Mouse (Mus musculus): ENCODE measurements around the gene D130043K22Rik. TPM values are rescaled to one million over a fixed set of nuclear protein-coding genes. Genes with fewer than 3 reads are reported as not detected.

D130043K22Rik gene
- polyA plus RNA-seq, 1 experiment = not detected

- Histone ChIP-seq H3K27ac (ENCODE audit: control insufficient read depth, insufficient read depth, low read depth, low read length, poor library complexity) (no peak overlapping the region), H3K4me3 (replicated peaks; ENCODE audit: control insufficient read depth, low read depth, low read length) (no peak overlapping the region), H3K4me1 (ENCODE audit: control insufficient read depth, insufficient read depth, low read length) (no peaks in the 10 kb centered on the region)
- 81% methylated on average over 3 of the region's 3 CpGs for WGBS
- TF ChIP-seq CTCF (IDR thresholded peaks at IDR 0.05; ENCODE audit: control insufficient read depth, insufficient read depth, low read length) (no peak), POLR2A (IDR thresholded peaks at IDR 0.05; ENCODE audit: borderline replicate concordance, control insufficient read depth, low read depth, low read length) (no peak)
Measured at GRCm38 (mm10) chr13:24892516-24892915, 47.6 kb downstream of the D130043K22Rik start.

DNA sequence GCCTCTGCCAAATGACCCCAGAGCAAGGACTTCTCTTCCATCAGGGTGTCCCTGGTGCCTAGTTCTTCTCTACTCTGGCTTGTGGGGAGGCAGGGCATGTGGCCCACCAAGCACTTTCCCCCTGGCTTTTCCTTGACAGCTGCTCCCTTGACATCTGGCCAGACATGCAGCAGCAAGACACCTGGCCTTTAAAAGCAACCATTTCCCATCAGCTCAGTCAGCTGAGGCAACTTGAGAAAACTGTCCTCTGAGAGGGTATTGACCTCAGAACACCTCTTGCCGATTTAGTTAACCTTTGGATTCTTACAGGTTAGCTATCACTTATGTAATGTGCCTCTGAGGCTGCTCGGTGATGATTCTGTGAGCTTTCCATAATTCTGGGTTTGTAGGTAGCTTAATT lies 48.9 kb downstream of the D130043K22Rik start:
- Histone ChIP-seq H3K27ac (ENCODE audit: control insufficient read depth, insufficient read depth, low read depth, low read length, poor library complexity) (no peak overlapping the region), H3K4me3 (replicated peaks; ENCODE audit: control insufficient read depth, low read depth, low read length) (no peak overlapping the region), H3K4me1 (ENCODE audit: control insufficient read depth, insufficient read depth, low read length) (no peaks in the 10 kb centered on the region)
- WGBS = 72% methylated on average over 2 of the region's 2 CpGs
- no peak for TF ChIP-seq CTCF (IDR thresholded peaks at IDR 0.05; ENCODE audit: control insufficient read depth, insufficient read depth, low read length)
- TF ChIP-seq POLR2A (IDR thresholded peaks at IDR 0.05; ENCODE audit: borderline replicate concordance, control insufficient read depth, low read depth, low read length) = no peak

DNA sequence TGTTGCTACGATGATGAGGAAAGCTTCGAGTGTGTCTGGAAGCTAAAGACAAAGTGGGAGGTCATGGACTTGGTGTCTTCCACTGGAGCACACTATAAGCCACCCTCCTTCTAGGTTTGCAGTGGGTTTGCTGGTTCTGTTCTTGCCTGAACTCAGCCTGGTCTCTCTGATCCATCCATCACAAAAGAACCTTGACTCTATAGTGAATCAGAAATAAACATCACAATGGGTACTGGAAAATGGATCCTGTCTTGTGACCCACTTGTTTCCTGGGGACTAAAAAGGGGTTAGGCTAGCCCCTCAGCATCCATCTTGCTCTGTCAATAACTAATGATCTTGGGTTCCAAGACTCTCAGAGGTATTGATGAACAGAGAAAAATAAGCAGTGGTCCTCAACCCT lies 57.0 kb downstream of the D130043K22Rik start:
- H3K4me1 ChIP-seq (ENCODE audit: control insufficient read depth, insufficient read depth, low read length) = no peaks in the 10 kb centered on the region
- 83% methylated on average over 2 of the region's 2 CpGs for WGBS
- TF ChIP-seq CTCF (IDR thresholded peaks at IDR 0.05; ENCODE audit: control insufficient read depth, insufficient read depth, low read length) = no peak
- TF ChIP-seq POLR2A (IDR thresholded peaks at IDR 0.05; ENCODE audit: borderline replicate concordance, control insufficient read depth, low read depth, low read length) = no peak

DNA sequence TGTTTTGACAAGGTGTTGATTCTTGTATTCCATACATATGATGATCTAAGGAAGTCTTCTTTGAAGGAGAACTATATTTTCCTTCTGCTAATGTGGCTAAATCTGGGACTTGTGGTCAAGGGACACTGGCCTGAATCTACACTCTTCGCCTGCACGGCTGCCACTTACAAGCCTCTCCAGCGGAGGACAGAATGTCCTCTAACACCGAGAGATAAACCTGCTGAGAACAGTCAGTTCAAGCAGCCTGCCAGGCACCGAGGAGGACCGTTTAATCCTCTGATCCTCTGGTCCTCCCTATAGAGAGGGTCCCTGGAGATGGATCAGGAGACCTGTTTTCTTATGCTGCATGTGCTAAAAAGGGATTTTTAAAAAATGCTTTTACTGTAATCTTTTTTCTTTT lies 58.5 kb downstream of the D130043K22Rik start:
- Histone ChIP-seq H3K4me1 (ENCODE audit: control insufficient read depth, insufficient read depth, low read length) (no peaks in the 10 kb centered on the region), H3K4me3 (replicated peaks; ENCODE audit: control insufficient read depth, low read depth, low read length) (no peak overlapping the region), H3K27ac (ENCODE audit: control insufficient read depth, insufficient read depth, low read depth, low read length, poor library complexity) (no peak overlapping the region)
- WGBS = 72% methylated on average over 6 of the region's 6 CpGs
- no peak for TF ChIP-seq POLR2A (IDR thresholded peaks at IDR 0.05; ENCODE audit: borderline replicate concordance, control insufficient read depth, low read depth, low read length)
- TF ChIP-seq CTCF (IDR thresholded peaks at IDR 0.05; ENCODE audit: control insufficient read depth, insufficient read depth, low read length) = no peak

More for the DNA sequence above, 57.0 kb downstream of the D130043K22Rik start:
- Histone ChIP-seq H3K4me3 (replicated peaks; ENCODE audit: control insufficient read depth, low read depth, low read length) (no peak overlapping the region), H3K27ac (ENCODE audit: control insufficient read depth, insufficient read depth, low read depth, low read length, poor library complexity) (no peak overlapping the region)

- Histone ChIP-seq H3K4me1 (ENCODE audit: control insufficient read depth, insufficient read depth, low read length) (no peaks in the 10 kb centered on the region), H3K4me3 (replicated peaks; ENCODE audit: control insufficient read depth, low read depth, low read length) (no peak overlapping the region), H3K27ac (ENCODE audit: control insufficient read depth, insufficient read depth, low read depth, low read length, poor library complexity) (no peak overlapping the region)
- TF ChIP-seq CTCF (IDR thresholded peaks at IDR 0.05; ENCODE audit: control insufficient read depth, insufficient read depth, low read length) = no peak
- TF ChIP-seq POLR2A (IDR thresholded peaks at IDR 0.05; ENCODE audit: borderline replicate concordance, control insufficient read depth, low read depth, low read length) = no peak
- 80% methylated on average over 12 of the region's 12 CpGs for WGBS
Measured at GRCm38 (mm10) chr13:24905422-24905821, 60.5 kb downstream of the D130043K22Rik start.

GRCm38 (mm10) chr13:24906831-24907570 lies 62.1 kb downstream of the D130043K22Rik start:
- 81% methylated on average over 11 of the region's 11 CpGs for WGBS
- Histone ChIP-seq H3K4me3 (replicated peaks; ENCODE audit: control insufficient read depth, low read depth, low read length) (no peak overlapping the region), H3K4me1 (ENCODE audit: control insufficient read depth, insufficient read depth, low read length) (no peaks in the 10 kb centered on the region), H3K27ac (ENCODE audit: control insufficient read depth, insufficient read depth, low read depth, low read length, poor library complexity) (no peak overlapping the region)
- TF ChIP-seq CTCF (IDR thresholded peaks at IDR 0.05; ENCODE audit: control insufficient read depth, insufficient read depth, low read length) = no peak
- TF ChIP-seq POLR2A (IDR thresholded peaks at IDR 0.05; ENCODE audit: borderline replicate concordance, control insufficient read depth, low read depth, low read length) = no peak

DNA sequence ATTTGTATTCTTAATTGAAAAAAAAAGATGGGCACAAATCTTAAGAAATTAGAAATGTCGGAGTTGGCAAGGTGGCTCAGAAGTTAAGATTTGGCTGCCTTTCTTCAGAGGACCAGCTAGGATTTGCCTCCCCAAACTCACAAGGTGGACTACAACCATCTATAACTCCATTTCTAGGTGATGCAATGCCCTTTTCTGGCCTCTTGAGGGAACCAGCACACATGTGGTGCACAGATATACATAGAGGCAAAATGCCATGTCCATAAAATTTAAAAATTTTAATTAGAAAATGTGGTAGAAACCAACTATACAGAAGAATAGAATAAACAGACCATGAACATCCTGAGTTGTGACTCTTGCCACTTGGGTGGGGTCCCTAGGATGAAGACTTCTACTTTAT lies 64.2 kb downstream of the D130043K22Rik start:
- WGBS = 82% methylated on average over 1 of the region's 1 CpGs
- no peak overlapping the region for H3K4me3 ChIP-seq (replicated peaks; ENCODE audit: control insufficient read depth, low read depth, low read length)
- H3K4me1 ChIP-seq (ENCODE audit: control insufficient read depth, insufficient read depth, low read length) = no peaks in the 10 kb centered on the region
- no peak overlapping the region for H3K27ac ChIP-seq (ENCODE audit: control insufficient read depth, insufficient read depth, low read depth, low read length, poor library complexity)
- TF ChIP-seq POLR2A (IDR thresholded peaks at IDR 0.05; ENCODE audit: borderline replicate concordance, control insufficient read depth, low read depth, low read length) = no peak
- TF ChIP-seq CTCF (IDR thresholded peaks at IDR 0.05; ENCODE audit: control insufficient read depth, insufficient read depth, low read length) = no peak

DNA sequence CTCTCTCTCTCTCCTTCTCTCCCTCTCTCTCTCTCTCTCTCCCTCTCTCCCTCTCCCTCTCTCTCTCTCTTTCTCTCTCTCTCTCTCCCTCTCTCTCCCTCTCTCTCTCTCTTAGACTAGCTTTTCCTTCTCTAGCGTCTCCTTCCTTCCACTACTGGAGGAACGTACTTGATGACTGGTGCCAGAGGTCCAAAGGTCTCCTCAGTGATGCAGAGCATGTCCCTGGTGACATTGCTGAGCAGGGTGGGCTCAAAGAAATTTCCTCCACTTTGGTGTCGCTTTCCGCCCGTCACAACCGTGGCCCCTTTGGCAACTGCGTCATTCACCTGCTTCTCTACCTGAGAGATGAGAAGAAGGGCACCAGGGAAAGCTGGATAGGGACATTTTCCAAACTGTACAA lies 68.6 kb downstream of the D130043K22Rik start:
- TF ChIP-seq CTCF (IDR thresholded peaks at IDR 0.05; ENCODE audit: control insufficient read depth, insufficient read depth, low read length) (no peak), POLR2A (IDR thresholded peaks at IDR 0.05; ENCODE audit: borderline replicate concordance, control insufficient read depth, low read depth, low read length) (no peak)
- 85% methylated on average over 7 of the region's 7 CpGs for WGBS

More for the DNA sequence above, 68.6 kb downstream of the D130043K22Rik start:
- Histone ChIP-seq H3K4me1 (ENCODE audit: control insufficient read depth, insufficient read depth, low read length) (no peaks in the 10 kb centered on the region), H3K27ac (ENCODE audit: control insufficient read depth, insufficient read depth, low read depth, low read length, poor library complexity) (no peak overlapping the region), H3K4me3 (replicated peaks; ENCODE audit: control insufficient read depth, low read depth, low read length) (no peak overlapping the region)
